Comparison of ENCODE assay signal across 26 mouse cellular contexts in the genomic region with DNA sequence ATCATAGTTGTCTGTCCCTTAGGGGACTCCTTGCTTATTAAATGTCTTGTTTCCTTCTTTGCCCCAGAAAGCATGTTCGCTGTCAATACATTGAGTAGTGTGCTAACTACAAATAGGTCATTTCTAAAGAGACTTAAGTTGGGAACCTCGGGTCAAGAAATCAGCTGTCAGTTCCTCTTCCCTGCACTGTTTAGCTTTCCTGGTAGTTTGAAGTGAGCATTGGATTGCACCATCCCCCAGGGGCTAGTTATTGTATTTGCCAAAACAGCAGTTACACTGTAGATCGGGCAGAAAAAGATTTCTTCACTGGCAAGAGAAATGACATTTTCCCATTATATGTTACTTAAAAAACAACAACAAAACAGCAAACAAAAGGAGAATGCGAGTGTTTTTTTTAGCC. TPM values are rescaled to one million over a fixed set of nuclear protein-coding genes. Genes with fewer than 3 reads are reported as not detected.
DNase-seq lines count a peak whose midpoint lies in the region; TF ChIP-seq lines count a peak whose summit lies in the region.
"Had no signal": no experiment of that assay in that cellular context is flagged by ENCODE, and none has a peak within 500 bp of the region (broad histone marks: within the 10 kb centered on the region; RNA-seq: fewer than 3 reads in every experiment).

No protein-coding gene starts in this region.

- H3K4me3 ChIP-seq in layer of hippocampus, adult 2 months = no peak overlapping the region
- peak overlapping the region; percentile 45; the same call in 1 of the 2 replicates for H3K4me3 ChIP-seq in testis, adult 2 months (ENCODE audit: control insufficient read depth, low read depth, low read length)
- H3K4me3 ChIP-seq: embryonic facial prominence, embryonic 12.5 days; erythroblast, embryonic 14.5 days; hindbrain, embryonic 13.5 days had no signal

- H3K27ac ChIP-seq in layer of hippocampus, adult 2 months = peak overlapping the region; percentile 12; the same call in 1 of the 2 replicates
- no peak overlapping the region for H3K27ac ChIP-seq in testis, adult 2 months (ENCODE audit: control insufficient read depth, insufficient read depth, low read depth, low read length)
- H3K27ac ChIP-seq: embryonic facial prominence, embryonic 12.5 days; forebrain, embryonic 12.5 days; forebrain, embryonic 15.5 days; hindbrain, embryonic 13.5 days; hindbrain, postnatal 0 days had no signal

- TF ChIP-seq CTCF in layer of hippocampus, adult 2 months (conservative IDR thresholded peaks at IDR 0.05) = no peak
- TF ChIP-seq CTCF in testis, adult 2 months (IDR thresholded peaks at IDR 0.05; ENCODE audit: control insufficient read depth, insufficient read depth, insufficient replicate concordance, low read depth, low read length) = no peak

- TF ChIP-seq POLR2A in testis, adult 2 months (IDR thresholded peaks at IDR 0.05; ENCODE audit: control insufficient read depth, low read depth, low read length) = no peak

- peak; percentile 34 for DNase-seq in adrenal gland, postnatal 14 days
- no peak for DNase-seq in adrenal gland, adult 18-20 months (ENCODE audit: low spot score in 2 of 2)
- DNase-seq in layer of hippocampus, adult 2 months (ENCODE audit: low spot score in 2 of 2) = no peak
- DNase-seq in layer of hippocampus, adult 9-11 months = no peak
- DNase-seq in testis, postnatal 14 days (ENCODE audit: low spot score) = no peak
- no peak for DNase-seq in gastrocnemius, adult 18-20 months (ENCODE audit: low spot score)
- DNase-seq: adrenal gland, adult 8-10 months; B cell, adult 2 months; cerebellum, adult 18-20 months; cerebellum, adult 9-10 months; cerebellum, postnatal 14 days; gastrocnemius, postnatal 10 days; gastrocnemius, postnatal 36 days; heart, adult 11 months had no signal

- H3K36me3 ChIP-seq in testis, adult 2 months (ENCODE audit: control insufficient read depth, insufficient read depth, low read length) = no peaks in the 10 kb centered on the region
- H3K36me3 ChIP-seq: embryonic facial prominence, embryonic 12.5 days; forebrain, embryonic 12.5 days; forebrain, embryonic 15.5 days; hindbrain, embryonic 13.5 days had no signal

- H3K4me1 ChIP-seq in testis, adult 2 months (ENCODE audit: control insufficient read depth, insufficient read depth, low read length) = peaks cover 9% of the 10 kb centered on the region

- H3K27me3 ChIP-seq in testis, adult 2 months (ENCODE audit: control insufficient read depth, insufficient read depth, low read length) = no peaks in the 10 kb centered on the region
- H3K27me3 ChIP-seq: CH12.LX; embryonic facial prominence, embryonic 12.5 days; forebrain, embryonic 15.5 days; hindbrain, embryonic 13.5 days; Patski had no signal

RNA-seq across cellular contexts. Expression of gene 4430402I18Rik, which starts 0.6 kb away (rescaled TPM):
- total RNA-seq in adrenal gland, postnatal 14 days (2021) = 11.4 and 12.2 TPM in 2 replicates
- 10 to 100 TPM in 1 of 2 experiments, 1 to 10 TPM in 1; 3.4 to 14.2 TPM for total RNA-seq in adrenal gland, adult 18-20 months (2021)
- total RNA-seq in layer of hippocampus, adult 2 months (2021) = 1 to 10 TPM; 7.4 to 9.2 TPM
- 190 and 233 TPM in 2 replicates for polyA plus RNA-seq in testis, adult 2 months (2012; rRNA removed)
- 1 to 10 TPM; 1.1 to 2.9 TPM for total RNA-seq in gastrocnemius, adult 18-20 months (2021)
- total RNA-seq: hematopoietic stem cell, adult 5-6 weeks had no signal
- polyA plus RNA-seq: erythroblast, embryonic 14.5 days; G1E; inflammation-experienced regulatory T-cells, adult 6 months had no signal

RNA-seq across cellular contexts. Expression of gene Plpp6, which starts 4.4 kb away (rescaled TPM):
- 22.8 and 27.4 TPM in 2 replicates for total RNA-seq in adrenal gland, postnatal 14 days (2021)
- 10 to 100 TPM; 26.7 to 42.6 TPM for total RNA-seq in adrenal gland, adult 18-20 months (2021)
- total RNA-seq in layer of hippocampus, adult 2 months (2021) = 10 to 100 TPM; 51.2 to 52.4 TPM
- 29.3 and 30.2 TPM in 2 replicates for polyA plus RNA-seq in testis, adult 2 months (2012; rRNA removed)
- total RNA-seq in gastrocnemius, adult 18-20 months (2021) = 1 to 10 TPM; 1.5 to 1.8 TPM

RNA-seq across cellular contexts. Expression of gene Cdc37l1, which starts 22.0 kb away (rescaled TPM):
- 43.0 and 50.8 TPM in 2 replicates for total RNA-seq in adrenal gland, postnatal 14 days (2021)
- total RNA-seq in adrenal gland, adult 18-20 months (2021) = 10 to 100 TPM; 44.6 to 50.4 TPM
- total RNA-seq in layer of hippocampus, adult 2 months (2021) = 100 to 1,000 TPM; 105 to 114 TPM
- polyA plus RNA-seq in testis, adult 2 months (2012; rRNA removed) = 19.9 and 26.8 TPM in 2 replicates
- total RNA-seq in gastrocnemius, adult 18-20 months (2021) = 10 to 100 TPM; 42.2 to 43.5 TPM
